Mouse (Mus musculus): ENCODE results near the gene Zfp366.

The Zfp366 gene

GRCm38 (mm10) chr13:99186859-99187258 lies 2.2 kb downstream of the Zfp366 start:
- DNase-seq (ENCODE audit: low spot score), result no peak

DNA sequence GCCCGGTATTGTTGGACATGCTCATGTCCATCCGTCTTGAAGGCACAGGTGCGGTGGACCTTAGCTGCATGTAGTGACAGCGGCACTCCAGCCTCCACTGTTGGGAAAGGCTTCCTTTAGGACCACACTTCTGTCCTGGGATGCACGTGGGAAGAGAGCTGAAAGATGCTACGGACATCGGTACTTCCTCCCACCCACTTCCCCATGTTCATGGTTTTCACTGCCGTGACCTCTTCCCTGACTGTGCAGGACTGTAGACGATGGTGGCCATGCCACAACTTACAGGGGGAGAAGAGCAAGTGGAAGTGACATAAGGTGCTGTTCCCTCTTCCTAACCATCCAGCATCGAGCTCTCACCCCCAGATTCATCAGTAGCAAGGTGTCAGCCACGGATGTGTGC lies 2.8 kb downstream of the Zfp366 start:
- no peak for DNase-seq (ENCODE audit: low spot score)

- DNase-seq (ENCODE audit: low spot score), result no peak
These were observed 4.0 kb downstream of the Zfp366 start for GRCm38 (mm10) chr13:99188625-99189024.

- DNase-seq (ENCODE audit: low spot score), result no peak
These were observed 5.0 kb downstream of the Zfp366 start for GRCm38 (mm10) chr13:99189671-99190070.

GRCm38 (mm10) chr13:99190466-99190865 lies 5.8 kb downstream of the Zfp366 start:
- DNase-seq (ENCODE audit: low spot score), result peak; percentile 19

- DNase-seq (ENCODE audit: low spot score), result no peak
These were observed 6.4 kb downstream of the Zfp366 start for GRCm38 (mm10) chr13:99191063-99191462.

DNA sequence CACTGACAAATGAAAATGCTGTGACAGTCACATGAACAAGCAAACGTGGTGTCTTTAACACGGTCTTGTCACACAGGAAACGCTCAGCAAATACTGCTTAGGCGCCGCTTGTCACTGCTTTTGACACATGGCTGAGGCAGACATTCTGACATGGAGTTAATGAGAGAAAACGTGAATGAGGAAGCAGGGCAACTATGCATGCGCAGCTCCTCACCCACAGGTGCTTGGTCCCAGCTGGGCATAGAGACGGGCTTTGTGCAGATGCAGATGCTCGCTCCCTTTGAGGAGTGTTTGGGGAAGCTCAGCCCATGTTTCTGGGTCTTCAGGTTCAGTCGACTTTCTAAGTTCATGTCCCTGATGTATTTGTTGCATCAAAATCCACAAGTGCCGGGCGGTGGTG lies 11.7 kb downstream of the Zfp366 start:
- DNase-seq (ENCODE audit: low spot score), result no peak

DNA sequence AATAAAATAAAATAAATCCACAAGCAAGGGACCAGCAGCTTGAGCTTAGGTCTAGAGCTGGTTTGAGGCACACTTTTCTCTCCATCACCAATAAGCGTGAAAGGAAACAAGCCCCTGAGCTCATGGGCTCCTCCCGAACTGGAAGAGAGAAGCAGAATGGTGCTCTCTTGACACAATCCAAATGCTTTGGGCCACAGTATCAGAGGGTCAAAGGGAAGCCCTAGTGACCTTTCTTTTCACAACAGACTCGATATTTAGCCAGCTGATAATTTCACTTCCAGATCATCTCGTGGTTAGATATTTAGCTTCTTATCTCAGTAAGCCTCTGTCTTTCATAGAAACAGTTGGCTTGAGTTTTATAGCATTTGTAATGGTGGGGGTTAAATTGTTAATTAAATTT lies 12.2 kb downstream of the Zfp366 start:
- DNase-seq (ENCODE audit: low spot score), result no peak

DNA sequence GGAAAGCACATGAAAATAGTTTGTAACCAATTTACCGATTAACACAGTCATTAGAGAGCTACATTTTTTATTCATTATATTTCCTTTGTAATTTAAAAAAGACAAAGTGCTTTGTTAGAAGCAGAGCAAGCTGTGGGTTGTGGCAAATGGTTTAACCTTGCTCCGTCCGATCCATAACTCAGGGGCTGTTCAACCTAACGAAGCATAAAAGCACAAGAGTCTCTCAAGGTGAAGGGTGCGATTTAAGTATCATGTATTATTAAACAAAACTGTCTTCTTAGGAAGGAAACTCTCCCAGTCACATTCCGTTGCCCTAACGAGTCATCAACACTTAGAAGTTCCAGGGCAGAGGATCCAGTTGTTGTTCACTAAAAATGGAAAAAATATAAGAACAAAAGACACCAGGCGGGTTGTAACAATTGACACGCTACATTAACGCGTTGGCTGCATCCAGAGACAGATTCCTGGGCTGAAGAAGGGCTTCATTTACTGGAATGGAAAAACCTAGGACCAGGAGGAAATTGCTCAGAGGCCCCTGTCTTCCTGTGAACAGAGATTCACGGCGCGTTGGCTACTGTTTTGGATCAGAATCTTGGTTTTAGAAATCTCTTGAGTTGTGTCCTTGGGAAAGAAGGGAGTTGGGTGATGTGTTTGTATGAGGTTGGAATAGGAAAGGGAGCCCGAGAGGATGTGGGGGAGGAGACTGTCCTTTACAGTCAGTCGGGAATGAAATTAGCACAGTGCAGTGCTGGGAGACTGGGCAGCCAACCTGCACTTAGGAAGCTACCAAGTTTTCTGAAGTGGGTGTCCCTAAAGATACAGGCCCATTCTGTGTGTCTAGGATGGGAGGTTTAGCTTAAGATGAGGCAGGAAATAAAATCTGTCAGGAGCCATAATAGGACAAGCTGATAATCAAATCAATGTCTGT lies 17.3 kb downstream of the Zfp366 start:
- DNase-seq (ENCODE audit: low spot score), result no peak

GRCm38 (mm10) chr13:99207214-99207613 lies 22.6 kb downstream of the Zfp366 start:
- DNase-seq (ENCODE audit: low spot score), result no peak

DNA sequence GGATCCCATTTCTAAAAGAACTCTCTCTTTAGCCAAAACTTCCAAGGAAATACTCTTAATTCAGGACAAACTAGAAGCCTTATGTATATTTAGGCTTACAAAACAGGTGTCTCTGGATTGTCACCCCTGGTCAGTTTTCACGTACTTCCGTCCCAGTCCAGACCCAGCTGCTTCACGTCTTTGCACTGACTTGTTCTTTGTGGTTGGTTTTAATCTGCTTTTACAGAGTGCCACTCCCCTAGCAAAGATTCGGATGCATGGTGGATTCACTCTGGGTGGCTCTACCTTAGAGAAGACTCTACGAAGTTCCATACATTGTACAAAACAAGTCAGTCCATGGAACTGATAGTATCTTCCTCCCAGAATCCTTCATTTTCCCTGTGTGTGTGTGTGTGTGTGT lies 25.2 kb downstream of the Zfp366 start:
- DNase-seq (ENCODE audit: low spot score), result no peak

DNA sequence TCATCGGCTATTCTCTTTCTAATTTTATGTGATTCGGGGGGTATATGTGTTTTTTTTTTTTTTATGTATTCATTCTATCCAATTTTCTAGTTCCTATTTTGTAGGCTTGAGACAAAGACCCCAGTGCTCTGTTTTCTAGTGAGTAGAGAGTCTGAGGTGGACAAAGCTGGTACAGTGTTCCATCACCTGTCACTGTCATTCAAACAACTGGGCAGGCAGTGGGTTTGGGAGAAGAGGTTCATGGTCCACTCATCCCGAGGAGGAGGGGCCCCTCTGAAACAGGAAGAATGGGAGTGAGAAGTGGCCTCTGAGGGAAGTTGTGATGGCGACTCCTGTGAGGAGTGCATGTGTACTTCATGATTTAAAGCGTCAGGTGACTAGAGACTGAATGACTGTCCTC lies 26.2 kb downstream of the Zfp366 start:
- DNase-seq (ENCODE audit: low spot score), result no peak

DNA sequence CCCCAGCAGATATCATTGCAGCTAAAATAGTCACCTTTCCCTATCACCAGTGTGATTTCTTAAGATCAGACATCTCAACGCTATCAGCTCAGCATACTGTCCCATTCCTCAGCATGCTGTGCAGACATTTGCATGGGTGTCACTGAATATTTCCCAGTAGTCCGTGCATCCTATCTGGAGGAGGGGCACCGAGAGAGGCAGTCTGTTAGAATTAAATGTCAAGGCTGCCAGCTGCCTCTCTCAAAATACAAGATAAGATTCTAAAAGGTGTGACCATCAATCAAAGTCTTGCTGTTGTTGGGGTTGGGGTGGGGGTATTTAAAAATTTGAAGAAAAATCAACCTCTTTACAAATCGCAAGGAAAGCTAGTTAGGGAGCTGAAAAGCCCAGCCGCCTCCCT lies 28.4 kb downstream of the Zfp366 start:
- DNase-seq (ENCODE audit: low spot score), result no peak

DNA sequence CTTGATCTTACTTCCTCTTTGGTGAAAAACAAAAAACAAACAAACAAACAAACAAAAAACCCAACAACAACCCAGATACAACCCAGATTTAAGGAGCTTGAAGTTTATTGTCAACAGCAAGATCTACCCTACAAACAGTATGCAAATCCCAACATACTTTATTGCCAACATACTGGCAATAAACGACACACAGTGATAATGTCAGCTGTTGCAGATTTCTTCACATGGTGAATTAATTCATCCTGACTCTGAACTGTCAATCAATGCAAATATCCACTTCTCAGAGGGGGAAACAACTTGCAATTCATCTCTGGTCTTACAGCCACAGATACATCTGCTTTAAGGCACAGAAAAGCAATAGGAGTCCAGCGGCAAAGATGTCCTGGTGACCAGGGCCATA lies 31.4 kb downstream of the Zfp366 start:
- no peak for DNase-seq (ENCODE audit: low spot score)

- no peak for DNase-seq (ENCODE audit: low spot score)
These were observed 33.4 kb downstream of the Zfp366 start for GRCm38 (mm10) chr13:99217984-99218383.

GRCm38 (mm10) chr13:99219586-99219985 lies 35.0 kb downstream of the Zfp366 start:
- DNase-seq (ENCODE audit: low spot score), result no peak

DNA sequence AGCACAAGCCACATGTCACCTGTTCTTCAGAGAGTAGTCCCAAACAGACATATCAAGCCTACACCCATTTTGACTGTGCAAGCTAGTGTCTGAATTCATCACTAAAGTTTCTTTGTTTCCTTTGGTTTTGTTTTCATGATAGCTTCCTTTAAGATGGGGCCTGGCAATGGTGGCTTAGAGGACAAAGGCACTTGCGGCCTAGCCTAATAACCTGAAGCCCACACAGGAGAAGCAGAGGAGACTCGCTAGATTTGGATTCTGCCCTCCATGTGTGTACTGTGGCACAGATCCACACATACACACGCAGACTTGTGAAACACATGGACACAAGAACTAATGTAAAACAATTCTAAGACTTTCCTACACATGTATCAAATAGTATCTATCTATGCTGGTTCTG lies 37.4 kb downstream of the Zfp366 start:
- DNase-seq (ENCODE audit: low spot score), result no peak

DNA sequence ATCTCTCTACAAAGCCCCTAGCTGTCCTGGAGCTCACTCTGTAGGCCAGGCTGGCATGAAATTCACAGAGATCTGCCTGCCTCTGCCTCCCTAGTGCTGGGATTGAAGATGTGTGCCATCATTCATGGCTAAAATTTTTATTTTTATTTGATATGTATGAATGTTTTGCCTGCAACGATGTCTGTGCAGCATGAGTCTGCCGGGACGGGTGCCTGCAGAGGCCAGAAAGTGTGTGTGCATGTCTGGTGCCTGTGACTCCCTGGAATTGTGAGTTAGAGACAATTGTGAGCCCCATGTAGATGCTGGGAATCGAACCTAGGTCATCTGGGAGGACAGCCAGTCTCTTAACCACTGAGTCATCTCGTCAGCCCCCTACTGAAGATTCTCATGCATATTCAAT lies 37.9 kb downstream of the Zfp366 start:
- no peak for DNase-seq (ENCODE audit: low spot score)

DNA sequence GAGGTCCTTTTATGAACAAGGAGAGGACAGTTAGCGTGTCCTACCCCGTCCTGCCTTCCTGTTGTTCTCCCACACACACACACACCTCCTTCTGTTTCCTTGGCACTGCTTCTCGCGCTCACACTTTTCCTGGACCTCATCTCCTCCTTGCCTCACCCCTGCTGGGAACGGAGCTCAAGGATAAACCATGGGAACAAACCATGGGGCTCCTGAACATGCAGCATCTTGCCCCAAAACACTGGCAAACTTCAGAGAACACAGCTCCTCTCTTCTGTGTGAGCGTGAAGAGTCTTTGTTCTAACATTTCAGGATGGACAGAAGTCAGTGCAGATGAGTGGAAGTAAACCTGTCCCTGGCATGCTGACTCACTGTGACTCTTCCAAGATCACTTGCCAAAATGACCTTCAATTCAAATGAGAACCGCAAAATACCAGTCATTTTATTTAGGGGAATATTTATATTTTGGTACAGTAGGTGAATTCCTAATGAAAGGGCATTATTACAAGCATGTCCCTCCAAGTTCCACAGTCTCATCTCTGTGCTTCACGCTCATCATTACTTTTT lies 38.8 kb downstream of the Zfp366 start:
- no peak for DNase-seq (ENCODE audit: low spot score)

DNA sequence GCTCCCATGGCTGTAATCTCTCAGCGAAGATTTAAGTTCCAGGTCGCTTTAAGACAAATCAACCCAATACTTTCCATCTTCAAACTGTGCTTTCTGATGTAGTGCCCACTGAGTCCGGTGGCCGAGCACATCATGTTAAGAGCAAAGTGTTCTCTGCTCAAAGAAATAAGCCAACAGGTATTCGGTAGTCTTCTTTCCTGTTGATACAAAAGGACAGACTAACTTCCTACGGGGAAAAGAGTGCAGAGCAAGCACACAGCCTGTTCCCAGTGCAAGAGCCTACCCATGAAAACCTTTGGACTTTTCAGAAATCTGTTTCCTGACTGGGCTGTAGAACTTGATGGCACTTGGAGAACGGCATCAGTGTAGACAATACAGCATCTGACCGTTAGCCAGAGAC lies 39.3 kb downstream of the Zfp366 start:
- no peak for DNase-seq (ENCODE audit: low spot score)

DNA sequence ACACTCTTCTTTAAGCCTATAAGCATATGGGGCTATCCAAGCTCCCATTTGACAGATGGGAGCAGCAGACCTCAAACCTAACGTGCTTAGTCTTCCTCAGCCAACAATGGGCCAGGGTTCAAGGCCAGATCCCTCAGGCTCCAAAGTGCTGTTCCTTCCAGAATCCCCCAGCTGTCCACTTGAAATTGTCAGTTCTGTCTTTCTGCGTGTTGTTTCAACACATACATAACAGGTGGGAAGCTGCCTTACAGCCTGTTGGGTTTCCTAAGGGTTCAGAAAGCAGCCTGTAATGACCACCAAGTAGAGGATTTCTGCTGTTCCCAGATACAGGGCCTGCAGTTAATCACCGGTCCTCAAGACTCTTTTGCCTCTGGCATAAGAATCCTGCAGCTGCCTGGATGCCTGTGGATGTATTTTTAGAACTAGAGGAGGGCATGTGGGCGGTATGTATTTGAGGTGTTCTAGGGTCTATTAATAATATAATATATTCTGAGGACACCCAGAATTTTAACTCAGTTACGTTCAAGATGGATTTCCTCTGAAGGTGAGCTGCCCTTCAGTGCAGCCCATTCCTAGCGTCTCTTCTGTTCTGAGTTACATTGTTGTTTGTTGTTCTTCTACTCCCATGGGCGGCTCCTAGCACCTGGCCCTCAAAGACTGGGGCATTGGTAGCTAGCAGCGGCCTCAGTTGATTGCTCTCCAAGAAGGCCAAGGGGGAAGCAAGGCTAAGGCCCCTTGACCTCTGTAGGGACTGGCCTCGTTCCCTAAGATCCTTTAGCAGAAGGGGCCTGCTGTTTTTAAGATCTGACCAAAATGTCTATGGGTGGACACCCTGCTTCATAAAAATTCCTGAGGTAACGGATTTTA lies 41.0 kb downstream of the Zfp366 start:
- no peak for DNase-seq (ENCODE audit: low spot score)

GRCm38 (mm10) chr13:99226809-99227208 lies 42.2 kb downstream of the Zfp366 start:
- DNase-seq (ENCODE audit: low spot score), result no peak
